Mouse (Mus musculus) thymus, adult 2 months (tissue): Measurements from ENCODE around the gene Col6a5.

Source experiments
- CTCF ChIP-seq: fragments of 200-500 bp; IDR thresholded peaks from 2 replicates; pipeline ENCODE4 v1.5.1; 2012; ENCODE audit warnings: mild to moderate bottlenecking, control low read depth, low read length, moderate library complexity, borderline replicate concordance; ENCODE audit not compliant: control insufficient read depth, poor library complexity, insufficient read depth; ENCODE audit errors: extremely low read depth
- POLR2A ChIP-seq: fragments of 200-500 bp; IDR thresholded peaks from 2 replicates; pipeline ENCODE4 v1.6.1; 2012; ENCODE audit warnings: mild to moderate bottlenecking, low read length, control low read depth, moderate library complexity; ENCODE audit not compliant: control insufficient read depth, poor library complexity, insufficient read depth; ENCODE audit errors: extremely low read depth

- no peak for TF ChIP-seq CTCF
- no peak for TF ChIP-seq POLR2A
Observed at GRCm38 (mm10) chr9:105928406-105929071, 31.9 kb downstream of the Col6a5 start.
